Mouse (Mus musculus): ENCODE measurements around the gene Mndal. TPM values are rescaled to one million over a fixed set of nuclear protein-coding genes. Genes with fewer than 3 reads are reported as not detected.
"Not testable (repeated sequence)": the region's sequence is repeated elsewhere in the genome, so short reads cannot be mapped to it uniquely, and the experiment has no call there.

Mndal gene
- total RNA-seq (2014; fragmentation: Nextera tagmentation) (not detected in 2 replicates), total RNA-seq (2017) (0.22 TPM in 1 of 2 replicates, not detected in the other), polyA plus RNA-seq (2012) (not detected in 2 replicates)

DNA sequence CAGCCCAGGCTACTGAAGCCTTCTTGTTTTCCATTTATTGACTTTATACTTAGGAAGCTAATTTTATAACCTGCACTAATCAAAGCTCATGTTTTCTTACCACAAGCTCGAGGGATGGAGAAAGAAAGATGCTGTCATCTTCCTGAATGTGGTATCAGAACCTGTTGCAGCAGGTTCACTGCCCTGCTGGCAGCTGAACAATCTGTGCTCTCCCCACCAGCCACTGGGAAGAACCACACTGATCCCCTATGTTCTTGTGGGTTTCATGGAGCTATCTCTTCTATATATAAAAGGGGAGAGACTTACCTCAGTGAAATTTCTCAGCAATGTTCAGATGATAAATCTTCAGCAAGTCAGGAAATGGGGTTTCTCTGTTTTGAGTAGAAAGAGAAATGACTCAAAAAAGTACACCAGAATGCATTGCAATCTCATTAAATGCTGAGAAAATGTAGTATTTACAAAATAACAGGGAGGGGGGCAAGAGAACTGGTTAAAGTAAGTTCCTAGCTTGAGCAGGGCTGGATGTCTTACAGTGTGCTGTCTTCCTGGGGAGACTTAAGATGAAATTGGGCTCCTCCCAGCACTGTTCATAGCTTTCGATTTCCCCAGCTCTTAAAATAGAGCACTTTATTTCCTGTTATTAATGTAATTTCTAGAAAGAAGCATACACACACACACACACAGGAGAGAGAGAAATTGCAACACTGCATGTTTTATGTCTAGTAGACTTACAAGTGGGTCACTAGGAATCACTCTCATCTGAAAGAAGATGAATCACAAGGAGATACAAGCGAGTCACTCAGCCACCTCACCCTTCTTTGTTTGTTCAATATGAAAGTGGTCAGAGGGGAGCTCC lies at the start of gene Mndal, which contains the start of gene Ifi203:
Gene Mndal, minus strand, starts transcription at position 568 of the 856 bp plus-strand sequence.
Gene Ifi203, minus strand, starts transcription at position 749 of the 856 bp plus-strand sequence.
- not testable (repeated sequence) for H3K36me3 ChIP-seq (replicated peaks); H3K9me3 ChIP-seq (replicated peaks); H3K27me3 ChIP-seq (ENCODE audit: insufficient read depth, low read length); H3K4me3 ChIP-seq (ENCODE audit: low read depth, low read length); ATAC-seq (ENCODE audit: extremely low read depth, insufficient number of reproducible peaks, low FRiP score, poor library complexity, severe bottlenecking); H3K4me1 ChIP-seq (ENCODE audit: insufficient read depth, low read depth, low read length); DNase-seq (ENCODE audit: low spot score)

DNA sequence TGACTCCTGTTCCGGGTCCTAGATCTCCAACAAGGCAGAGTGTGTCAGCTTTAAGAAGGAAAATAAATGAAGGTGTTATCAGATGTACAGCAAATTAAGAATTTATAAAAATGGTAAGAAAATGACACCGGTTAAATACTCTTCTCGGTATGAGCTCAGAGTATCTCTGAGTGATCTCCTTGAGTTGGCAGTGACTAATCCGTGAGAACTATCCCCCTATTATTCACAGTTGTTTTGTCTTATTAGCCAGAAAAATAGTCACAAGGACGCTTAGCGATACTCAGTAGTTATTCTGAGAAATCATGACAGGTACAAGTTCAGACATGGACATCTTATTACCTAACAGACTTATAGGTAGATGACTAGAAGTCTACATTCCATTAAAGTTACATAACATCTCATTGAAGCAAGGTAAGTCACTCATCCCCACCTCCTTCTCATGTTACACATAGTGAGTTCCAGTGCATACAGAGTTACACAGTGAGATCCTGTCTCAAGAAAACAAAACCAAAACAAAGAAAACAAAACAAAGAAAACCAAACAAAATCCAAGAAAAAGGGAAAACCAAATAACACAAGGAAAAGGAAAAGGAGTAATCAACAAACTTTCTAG lies 40.5 kb upstream of the Mndal start, which contains the start of gene Ifi202b:
Gene Ifi202b, minus strand, starts transcription at position 51 of the 612 bp plus-strand sequence.
- not testable (repeated sequence) for H3K4me3 ChIP-seq (ENCODE audit: low read depth, low read length); H3K36me3 ChIP-seq (replicated peaks); ATAC-seq (ENCODE audit: extremely low read depth, insufficient number of reproducible peaks, low FRiP score, poor library complexity, severe bottlenecking); H3K4me1 ChIP-seq (ENCODE audit: insufficient read depth, low read depth, low read length); H3K9me3 ChIP-seq (replicated peaks); H3K27me3 ChIP-seq (ENCODE audit: insufficient read depth, low read length); DNase-seq (ENCODE audit: low spot score)

DNA sequence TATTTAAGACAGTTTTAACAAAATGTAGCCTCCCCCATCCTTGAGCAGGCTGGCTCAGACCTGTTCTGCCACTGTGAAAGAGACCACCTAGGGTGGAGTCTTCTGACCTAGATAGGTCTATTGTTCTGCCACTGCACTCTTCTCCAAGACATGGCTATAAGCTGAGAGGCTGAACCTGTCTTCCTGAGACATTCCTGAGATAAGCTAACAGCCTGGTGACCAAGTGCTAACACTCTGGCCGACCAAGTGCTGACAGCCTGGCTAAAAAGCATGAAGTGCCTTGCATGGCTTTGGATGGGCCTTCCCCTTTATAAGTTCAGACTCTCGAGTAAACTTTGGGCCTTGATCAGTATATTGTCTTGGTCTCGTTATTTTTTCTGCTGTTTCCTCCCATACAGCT lies 38.7 kb upstream of the Mndal start:
- DNase-seq (ENCODE audit: low spot score); ATAC-seq (ENCODE audit: extremely low read depth, insufficient number of reproducible peaks, low FRiP score, poor library complexity, severe bottlenecking); H3K4me3 ChIP-seq (ENCODE audit: low read depth, low read length); H3K27me3 ChIP-seq (ENCODE audit: insufficient read depth, low read length); H3K9me3 ChIP-seq (replicated peaks); H3K36me3 ChIP-seq (replicated peaks); H3K4me1 ChIP-seq (ENCODE audit: insufficient read depth, low read depth, low read length): not testable (repeated sequence)

DNA sequence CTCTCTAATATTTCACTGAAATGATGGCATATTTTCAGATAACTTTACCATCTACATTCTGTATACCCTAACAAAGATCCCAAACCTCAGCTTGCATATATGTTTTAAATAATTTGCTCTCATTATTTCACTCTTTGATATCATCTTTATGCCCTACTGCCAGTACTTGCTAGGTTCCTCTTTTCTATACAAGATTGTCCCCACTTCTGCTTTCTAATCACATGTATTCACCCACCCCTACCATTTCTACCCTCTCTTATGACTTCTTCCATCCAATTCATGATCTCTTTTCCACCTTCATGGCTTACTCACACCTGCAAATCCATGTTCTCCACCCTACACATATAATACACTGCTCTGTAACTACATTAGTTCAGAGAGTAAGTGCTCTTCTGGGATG lies 35.3 kb upstream of the Mndal start:
- no peak overlapping the region for H3K4me3 ChIP-seq (ENCODE audit: low read depth, low read length)
- DNase-seq (ENCODE audit: low spot score) (no peak), ATAC-seq (ENCODE audit: extremely low read depth, insufficient number of reproducible peaks, low FRiP score, poor library complexity, severe bottlenecking) (no peak)
- no peak for TF ChIP-seq TAL1 (conservative IDR thresholded peaks at IDR 0.05; ENCODE audit: low read depth, low read length)
- no peak for TF ChIP-seq GATA2 (IDR thresholded peaks at IDR 0.05; ENCODE audit: borderline replicate concordance, low read depth, low read length)
- TF ChIP-seq POLR2AphosphoS5 (IDR thresholded peaks at IDR 0.05; ENCODE audit: insufficient replicate concordance, low read depth, low read length), result no peak
- TF ChIP-seq CTCF (IDR thresholded peaks at IDR 0.05; ENCODE audit: low read depth, low read length), result no peak
- no peak for TF ChIP-seq GATA1 (IDR thresholded peaks at IDR 0.05; ENCODE audit: borderline replicate concordance, low read length)
- H3K36me3 ChIP-seq (replicated peaks), result no peaks in the 10 kb centered on the region
- peaks cover 5% of the 10 kb centered on the region for H3K9me3 ChIP-seq (replicated peaks)
- no peaks in the 10 kb centered on the region for H3K4me1 ChIP-seq (ENCODE audit: insufficient read depth, low read depth, low read length)
- H3K27me3 ChIP-seq (ENCODE audit: insufficient read depth, low read length), result no peaks in the 10 kb centered on the region

DNA sequence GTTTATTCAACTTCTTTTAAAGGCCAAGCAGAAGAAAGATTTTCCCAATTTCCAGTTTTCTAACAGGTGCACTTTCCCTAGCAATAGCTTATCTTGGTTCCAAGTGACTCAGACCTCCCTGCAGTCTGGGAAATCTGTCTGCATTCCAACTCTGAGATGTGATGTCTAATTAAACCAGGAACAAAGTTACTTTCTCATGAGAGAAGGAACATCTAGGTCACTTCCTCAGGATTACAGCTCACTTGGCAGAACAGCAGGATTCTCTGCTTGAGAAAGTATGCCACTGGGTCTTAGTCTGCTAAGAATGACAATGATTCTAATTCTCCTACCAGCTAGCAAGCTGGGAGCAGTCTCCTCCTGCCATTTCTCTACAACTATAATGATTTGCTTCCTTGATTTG lies 30.8 kb upstream of the Mndal start:
- no peak for DNase-seq (ENCODE audit: low spot score)

DNA sequence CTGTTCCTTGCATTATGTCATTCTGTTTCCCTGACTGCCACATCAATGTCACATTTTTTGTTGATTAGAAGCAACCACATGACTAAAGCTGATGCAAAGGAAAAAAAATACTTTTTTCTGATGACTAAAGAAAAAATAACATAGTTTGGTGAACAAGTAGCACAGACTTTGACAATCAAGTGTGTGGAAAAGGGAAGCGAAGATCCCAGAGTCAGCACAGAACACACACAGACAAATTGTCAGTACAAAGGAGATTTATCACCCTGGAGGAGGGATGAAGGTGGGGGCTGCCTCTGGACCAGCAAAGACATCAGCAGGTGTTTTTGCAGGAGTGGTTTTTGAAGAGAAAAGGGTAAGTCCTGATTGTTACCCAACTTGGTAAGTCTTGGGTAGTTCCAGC lies 19.2 kb upstream of the Mndal start:
- H3K27me3 ChIP-seq (ENCODE audit: insufficient read depth, low read length); H3K36me3 ChIP-seq (replicated peaks); H3K4me3 ChIP-seq (ENCODE audit: low read depth, low read length); DNase-seq (ENCODE audit: low spot score); H3K4me1 ChIP-seq (ENCODE audit: insufficient read depth, low read depth, low read length); H3K9me3 ChIP-seq (replicated peaks); ATAC-seq (ENCODE audit: extremely low read depth, insufficient number of reproducible peaks, low FRiP score, poor library complexity, severe bottlenecking): not testable (repeated sequence)

More for the DNA sequence above, 30.8 kb upstream of the Mndal start:
- Histone ChIP-seq H3K36me3 (replicated peaks) (no peaks in the 10 kb centered on the region), H3K9me3 (replicated peaks) (no peaks in the 10 kb centered on the region), H3K4me1 (ENCODE audit: insufficient read depth, low read depth, low read length) (no peaks in the 10 kb centered on the region), H3K27me3 (ENCODE audit: insufficient read depth, low read length) (no peaks in the 10 kb centered on the region), H3K4me3 (ENCODE audit: low read depth, low read length) (no peak overlapping the region)
- no peak for ATAC-seq (ENCODE audit: extremely low read depth, insufficient number of reproducible peaks, low FRiP score, poor library complexity, severe bottlenecking)
- no peak for TF ChIP-seq GATA1 (IDR thresholded peaks at IDR 0.05; ENCODE audit: borderline replicate concordance, low read length)
- no peak for TF ChIP-seq POLR2AphosphoS5 (IDR thresholded peaks at IDR 0.05; ENCODE audit: insufficient replicate concordance, low read depth, low read length)
- no peak for TF ChIP-seq CTCF (IDR thresholded peaks at IDR 0.05; ENCODE audit: low read depth, low read length)
- TF ChIP-seq TAL1 (conservative IDR thresholded peaks at IDR 0.05; ENCODE audit: low read depth, low read length), result no peak
- TF ChIP-seq GATA2 (IDR thresholded peaks at IDR 0.05; ENCODE audit: borderline replicate concordance, low read depth, low read length), result no peak

DNA sequence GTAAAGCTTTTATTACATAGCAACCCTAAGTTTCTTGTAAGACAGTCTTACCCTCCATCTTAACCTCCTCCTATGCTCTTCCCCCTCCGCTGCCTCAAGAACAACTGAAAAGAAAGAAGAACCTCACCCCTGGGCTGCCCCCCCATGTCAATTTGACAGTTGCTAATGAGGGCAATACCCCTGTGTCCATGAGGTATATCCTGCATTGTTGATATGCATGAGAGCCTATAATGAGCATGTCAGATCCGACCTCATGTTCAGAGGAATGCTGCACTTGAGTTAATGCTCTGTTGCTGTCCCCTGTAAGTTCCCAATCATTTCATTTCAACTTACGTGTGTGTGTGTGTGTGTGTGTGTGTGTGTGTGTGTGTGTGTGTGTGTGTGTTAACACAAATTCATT lies 17.7 kb upstream of the Mndal start:
- H3K4me3 ChIP-seq (ENCODE audit: low read depth, low read length); H3K36me3 ChIP-seq (replicated peaks); ATAC-seq (ENCODE audit: extremely low read depth, insufficient number of reproducible peaks, low FRiP score, poor library complexity, severe bottlenecking); DNase-seq (ENCODE audit: low spot score); H3K9me3 ChIP-seq (replicated peaks); H3K4me1 ChIP-seq (ENCODE audit: insufficient read depth, low read depth, low read length); H3K27me3 ChIP-seq (ENCODE audit: insufficient read depth, low read length): not testable (repeated sequence)

DNA sequence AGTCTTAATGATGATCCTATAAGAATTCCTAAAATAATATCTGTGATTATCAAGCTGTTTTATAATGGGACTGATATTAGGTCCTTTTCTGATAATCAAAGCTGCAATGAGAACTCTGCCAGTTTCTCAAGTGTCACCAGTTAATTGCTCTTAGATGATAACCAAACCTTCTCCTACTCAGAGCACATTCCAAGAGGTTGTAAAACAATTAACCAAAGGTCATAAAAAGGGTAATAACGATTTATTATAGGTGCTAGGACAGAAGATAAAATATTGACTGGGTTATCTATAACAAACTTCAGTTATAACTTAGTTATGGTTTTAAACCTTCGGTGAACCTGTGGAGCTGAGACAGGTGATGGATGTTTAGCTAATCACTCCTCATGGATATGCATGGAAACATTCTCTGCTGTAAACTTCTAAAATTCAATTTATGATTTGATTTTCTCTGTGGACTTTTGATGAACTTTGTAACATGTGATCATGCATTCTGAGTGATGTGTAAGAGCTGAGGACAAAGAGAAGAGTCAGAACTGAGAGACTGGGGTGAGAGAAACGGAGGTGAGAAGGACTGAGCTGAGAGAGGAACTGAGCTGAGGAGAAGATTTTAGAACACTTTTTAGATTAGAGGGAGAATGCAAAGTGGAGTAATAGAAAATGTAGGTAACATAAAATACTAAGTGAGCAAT lies 13.7 kb upstream of the Mndal start:
- H3K9me3 ChIP-seq (replicated peaks); H3K27me3 ChIP-seq (ENCODE audit: insufficient read depth, low read length); ATAC-seq (ENCODE audit: extremely low read depth, insufficient number of reproducible peaks, low FRiP score, poor library complexity, severe bottlenecking); DNase-seq (ENCODE audit: low spot score); H3K36me3 ChIP-seq (replicated peaks); H3K4me1 ChIP-seq (ENCODE audit: insufficient read depth, low read depth, low read length); H3K4me3 ChIP-seq (ENCODE audit: low read depth, low read length): not testable (repeated sequence)

Measured in G1E (cell line).